Mouse (Mus musculus): ENCODE measurements around the gene Gm20388.

- TF ChIP-seq POLR2A (IDR thresholded peaks at IDR 0.05; ENCODE audit: insufficient read depth, low read length): no peak
- TF ChIP-seq CTCF (IDR thresholded peaks at IDR 0.05; ENCODE audit: low read depth, low read length): no peak
- no peak for TF ChIP-seq EP300 (IDR thresholded peaks at IDR 0.05; ENCODE audit: insufficient read depth, low read depth, low read length)
Measured at GRCm38 (mm10) chr8:120094801-120095200, 184.2 kb downstream of the Gm20388 start.

All from ES-Bruce4 (cell line).